Mouse (Mus musculus): ENCODE data around the gene Gm21897. TPM values are rescaled to one million over a fixed set of nuclear protein-coding genes. Genes with fewer than 3 reads are reported as not detected.
"Not testable (repeated sequence)": the region's sequence is repeated elsewhere in the genome, so short reads cannot be mapped to it uniquely, and the experiment has no call there.

Gm21897 gene
- total RNA-seq (2014; rRNA removed) (not detected in 2 replicates), polyA plus RNA-seq (2015; fragmentation: Nextera tagmentation; extraction: Ambion mirVana) (not detected in 2 replicates)

GRCm38 (mm10) chr16:15317158-15317557 lies at the start of gene Gm21897:
Gm21897 (plus strand) TSS chr16:15317458.
- H3K36me3 ChIP-seq (ENCODE audit: insufficient read depth, low read length); H3K9ac ChIP-seq (replicated peaks; ENCODE audit: low read length); DNase-seq (ENCODE audit: low spot score); H3K4me3 ChIP-seq (ENCODE audit: low read length); ATAC-seq; H3K4me2 ChIP-seq (ENCODE audit: low read depth, low read length); H3K4me1 ChIP-seq (ENCODE audit: insufficient read depth, low read length); H3K27me3 ChIP-seq (ENCODE audit: insufficient read depth, low read length); H3K27ac ChIP-seq; H3K9me3 ChIP-seq (ENCODE audit: low read length): not testable (repeated sequence)
- no CpG with 5 or more reads among the region's 4 CpGs for WGBS

DNA sequence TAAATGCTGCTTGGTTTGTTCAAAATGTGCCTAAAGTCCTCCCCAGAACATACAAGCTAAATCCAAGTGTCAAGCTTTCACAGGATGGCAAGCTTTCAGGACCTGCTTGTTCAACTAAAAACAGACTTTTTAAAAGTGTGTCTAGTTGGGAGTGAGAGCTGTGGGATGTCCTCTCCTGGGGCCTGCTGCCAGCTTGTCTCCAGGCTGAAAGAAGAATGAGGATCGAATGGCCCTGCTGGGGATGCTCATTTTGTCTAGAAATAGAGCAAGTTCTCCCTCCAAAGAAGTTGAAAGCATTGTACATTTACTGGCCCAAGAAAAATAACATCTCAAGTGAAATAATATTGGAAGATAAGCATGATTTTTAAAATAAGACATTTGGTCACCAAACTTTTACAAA lies 45.0 kb upstream of the Gm21897 start:
- DNase-seq (ENCODE audit: low spot score) (no peak), ATAC-seq (no peak)
- WGBS = 70% methylated on average over 1 of the region's 1 CpGs
- no peak overlapping the region for H3K4me3 ChIP-seq (ENCODE audit: low read length)
- H3K9ac ChIP-seq (replicated peaks; ENCODE audit: low read length) = no peak overlapping the region
- no peaks in the 10 kb centered on the region for H3K27me3 ChIP-seq (ENCODE audit: insufficient read depth, low read length)
- no peak overlapping the region for H3K27ac ChIP-seq
- no peak overlapping the region for H3K4me2 ChIP-seq (ENCODE audit: low read depth, low read length)
- TF ChIP-seq CTCF (IDR thresholded peaks at IDR 0.05; ENCODE audit: low read depth) = no peak
- no peaks in the 10 kb centered on the region for H3K36me3 ChIP-seq (ENCODE audit: insufficient read depth, low read length)
- no peaks in the 10 kb centered on the region for H3K4me1 ChIP-seq (ENCODE audit: insufficient read depth, low read length)
- no peaks in the 10 kb centered on the region for H3K9me3 ChIP-seq (ENCODE audit: low read length)

- Histone ChIP-seq H3K4me1 (ENCODE audit: insufficient read depth, low read length) (no peaks in the 10 kb centered on the region), H3K9ac (replicated peaks; ENCODE audit: low read length) (no peak overlapping the region), H3K4me2 (ENCODE audit: low read depth, low read length) (no peak overlapping the region), H3K4me3 (ENCODE audit: low read length) (no peak overlapping the region), H3K36me3 (ENCODE audit: insufficient read depth, low read length) (no peaks in the 10 kb centered on the region), H3K27me3 (ENCODE audit: insufficient read depth, low read length) (no peaks in the 10 kb centered on the region), H3K9me3 (ENCODE audit: low read length) (no peaks in the 10 kb centered on the region), H3K27ac (no peak overlapping the region)
- ATAC-seq = no peak
- DNase-seq (ENCODE audit: low spot score) = no peak
- no peak for TF ChIP-seq CTCF (IDR thresholded peaks at IDR 0.05; ENCODE audit: low read depth)
Measured at GRCm38 (mm10) chr16:15277461-15277860, 39.8 kb upstream of the Gm21897 start.

GRCm38 (mm10) chr16:15293041-15293440 lies 24.2 kb upstream of the Gm21897 start:
- DNase-seq (ENCODE audit: low spot score) (no peak), ATAC-seq (no peak)
- Histone ChIP-seq H3K4me1 (ENCODE audit: insufficient read depth, low read length) (no peaks in the 10 kb centered on the region), H3K36me3 (ENCODE audit: insufficient read depth, low read length) (no peaks in the 10 kb centered on the region), H3K27ac (no peak overlapping the region), H3K9ac (replicated peaks; ENCODE audit: low read length) (no peak overlapping the region), H3K4me3 (ENCODE audit: low read length) (no peak overlapping the region), H3K4me2 (ENCODE audit: low read depth, low read length) (no peak overlapping the region), H3K27me3 (ENCODE audit: insufficient read depth, low read length) (no peaks in the 10 kb centered on the region), H3K9me3 (ENCODE audit: low read length) (no peaks in the 10 kb centered on the region)
- WGBS = 58% methylated on average over 3 of the region's 3 CpGs
- TF ChIP-seq CTCF (IDR thresholded peaks at IDR 0.05; ENCODE audit: low read depth) = no peak

DNA sequence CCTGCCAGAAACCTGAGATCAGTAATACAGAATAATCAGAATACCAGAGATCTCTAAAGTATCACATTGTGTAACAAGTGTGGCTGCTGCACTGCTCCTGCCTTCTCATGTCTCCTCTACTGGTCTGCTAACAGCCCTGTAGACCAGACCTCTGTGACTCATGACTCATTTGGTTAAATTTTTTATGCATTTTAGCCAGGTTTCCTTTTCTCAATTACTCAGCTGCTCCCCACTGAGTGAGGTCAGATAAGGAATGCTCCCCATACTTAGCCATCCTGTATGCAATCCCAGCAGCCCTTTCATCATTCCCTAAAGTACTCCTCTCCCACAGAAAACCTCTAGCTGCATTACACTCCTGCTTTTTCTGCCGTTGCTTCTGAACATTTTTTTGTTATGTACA lies 23.0 kb upstream of the Gm21897 start:
- no peak for ATAC-seq
- DNase-seq (ENCODE audit: low spot score) = no peak
- Histone ChIP-seq H3K9me3 (ENCODE audit: low read length) (no peaks in the 10 kb centered on the region), H3K27me3 (ENCODE audit: insufficient read depth, low read length) (no peaks in the 10 kb centered on the region), H3K4me1 (ENCODE audit: insufficient read depth, low read length) (no peaks in the 10 kb centered on the region), H3K4me3 (ENCODE audit: low read length) (no peak overlapping the region), H3K4me2 (ENCODE audit: low read depth, low read length) (no peak overlapping the region), H3K9ac (replicated peaks; ENCODE audit: low read length) (no peak overlapping the region), H3K27ac (no peak overlapping the region), H3K36me3 (ENCODE audit: insufficient read depth, low read length) (no peaks in the 10 kb centered on the region)
- WGBS = 78% methylated on average over 1 of the region's 1 CpGs
- TF ChIP-seq CTCF (IDR thresholded peaks at IDR 0.05; ENCODE audit: low read depth) = no peak

- H3K27ac ChIP-seq = no peak overlapping the region
- H3K9me3 ChIP-seq (ENCODE audit: low read length) = no peaks in the 10 kb centered on the region
- 73% methylated on average over 8 of the region's 8 CpGs for WGBS
- no peaks in the 10 kb centered on the region for H3K27me3 ChIP-seq (ENCODE audit: insufficient read depth, low read length)
- no peak overlapping the region for H3K9ac ChIP-seq (replicated peaks; ENCODE audit: low read length)
- H3K4me3 ChIP-seq (ENCODE audit: low read length) = no peak overlapping the region
- TF ChIP-seq CTCF (IDR thresholded peaks at IDR 0.05; ENCODE audit: low read depth) = peak; percentile 63
- ATAC-seq = peak; percentile 32; the same call in 1 of the 2 replicates
- no peaks in the 10 kb centered on the region for H3K36me3 ChIP-seq (ENCODE audit: insufficient read depth, low read length)
- H3K4me1 ChIP-seq (ENCODE audit: insufficient read depth, low read length) = no peaks in the 10 kb centered on the region
- H3K4me2 ChIP-seq (ENCODE audit: low read depth, low read length) = no peak overlapping the region
- DNase-seq (ENCODE audit: low spot score) = peak; percentile 54
Measured at GRCm38 (mm10) chr16:15294911-15295659, 22.2 kb upstream of the Gm21897 start.

DNA sequence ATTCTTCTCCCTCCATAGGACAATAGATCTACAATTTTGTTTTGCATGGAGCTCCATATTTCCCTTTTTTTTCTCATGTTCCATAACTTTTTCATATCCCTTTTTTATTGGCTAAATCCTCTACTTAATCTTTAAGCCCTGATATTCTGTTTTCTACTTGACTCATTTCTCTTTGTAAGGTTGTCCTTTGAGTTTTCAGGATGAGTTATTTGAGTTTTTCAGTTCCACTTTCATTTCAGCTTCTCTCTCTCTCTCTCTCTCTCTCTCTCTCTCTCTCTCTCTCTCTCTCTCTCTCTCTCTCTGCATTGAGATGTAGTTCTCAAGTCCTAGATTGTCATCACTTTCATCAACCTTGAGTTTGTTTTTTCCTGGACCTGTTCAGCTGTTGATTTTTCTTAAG lies 17.3 kb downstream of the Gm21897 start:
- no peaks in the 10 kb centered on the region for H3K36me3 ChIP-seq (ENCODE audit: insufficient read depth, low read length)
- H3K4me2 ChIP-seq (ENCODE audit: low read depth, low read length) = no peak overlapping the region
- no peaks in the 10 kb centered on the region for H3K27me3 ChIP-seq (ENCODE audit: insufficient read depth, low read length)
- H3K4me1 ChIP-seq (ENCODE audit: insufficient read depth, low read length) = no peaks in the 10 kb centered on the region
- TF ChIP-seq CTCF (IDR thresholded peaks at IDR 0.05; ENCODE audit: low read depth) = no peak
- no peaks in the 10 kb centered on the region for H3K9me3 ChIP-seq (ENCODE audit: low read length)
- no peak overlapping the region for H3K9ac ChIP-seq (replicated peaks; ENCODE audit: low read length)
- no peak overlapping the region for H3K27ac ChIP-seq
- no peak for DNase-seq (ENCODE audit: low spot score)
- no peak for ATAC-seq
- no peak overlapping the region for H3K4me3 ChIP-seq (ENCODE audit: low read length)

All from hindbrain, postnatal 0 days (tissue).